ENCODE assay signal across 8 mouse cellular contexts in the genomic region with DNA sequence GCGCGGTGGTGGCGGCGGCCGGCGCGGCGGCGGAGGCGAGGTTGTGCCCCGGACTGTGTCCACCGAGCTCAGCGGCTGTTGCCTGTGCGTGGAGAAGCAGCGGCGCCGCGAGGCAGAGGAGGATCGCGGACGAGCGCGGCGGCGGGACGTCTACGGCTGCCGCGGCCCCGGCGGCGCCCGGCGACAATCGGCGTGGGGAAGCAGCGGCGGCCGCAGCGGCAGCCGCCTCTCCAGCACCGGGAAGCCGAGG. TPM values are rescaled to one million over a fixed set of nuclear protein-coding genes. Genes with fewer than 3 reads are reported as not detected.
DNase-seq lines count a peak whose midpoint lies in the region; ATAC-seq lines count a peak whose summit lies in the region.

TSS of gene Ppp3ca (plus strand) at position 15 of the 250 bp plus-strand sequence.

- 0% methylated on average over 5 of the region's 43 CpGs for WGBS in midbrain, embryonic 16.5 days

- no peaks in the 10 kb centered on the region for H3K27me3 ChIP-seq in midbrain, embryonic 16.5 days (ENCODE audit: control insufficient read depth, insufficient read depth, low read depth, low read length)

- H3K4me1 ChIP-seq in brown adipose tissue, adult 24 weeks (ENCODE audit: control insufficient read depth, insufficient read depth, insufficient read length, low read length) = peaks cover 11% of the 10 kb centered on the region
- peaks cover 27% of the 10 kb centered on the region for H3K4me1 ChIP-seq in midbrain, embryonic 16.5 days (ENCODE audit: control insufficient read depth, insufficient read depth, low read length)

- peak within 1 kb of the TSS; percentile 93 for H3K9ac ChIP-seq in midbrain, embryonic 16.5 days (ENCODE audit: low read depth, low read length)

- DNase-seq in layer of hippocampus, adult 8-10 months (ENCODE audit: low spot score in 2 of 2) = no peak
- no peak for DNase-seq in layer of hippocampus, adult 9-10 months (ENCODE audit: low spot score)
- no peak for DNase-seq in heart, adult 8-10 months (ENCODE audit: low spot score)
- DNase-seq in layer of hippocampus, postnatal 36 days = no peak
- no peak for DNase-seq in MN1 (ENCODE audit: low spot score)

- H3K4me2 ChIP-seq in midbrain, embryonic 16.5 days (ENCODE audit: low read length) = peak within 1 kb of the TSS; percentile 73

- H3K27ac ChIP-seq in brown adipose tissue, adult 24 weeks (replicated peaks; ENCODE audit: low read depth, low read length) = peak within 1 kb of the TSS; percentile 87
- peak within 1 kb of the TSS; percentile 98 for H3K27ac ChIP-seq in midbrain, embryonic 16.5 days (ENCODE audit: low read length)

- H3K9me3 ChIP-seq in midbrain, embryonic 16.5 days (replicated peaks; ENCODE audit: control insufficient read depth, low read length, poor library complexity, severe bottlenecking) = no peaks in the 10 kb centered on the region

- H3K36me3 ChIP-seq in midbrain, embryonic 16.5 days (ENCODE audit: control insufficient read depth, insufficient read depth, low read length) = no peaks in the 10 kb centered on the region

- peak within 1 kb of the TSS; percentile 93 for H3K4me3 ChIP-seq in brown adipose tissue, adult 24 weeks (ENCODE audit: insufficient read depth, low read depth, low read length)
- H3K4me3 ChIP-seq in midbrain, embryonic 16.5 days (ENCODE audit: low read depth, low read length) = peak within 1 kb of the TSS; percentile 87

- no peak for ATAC-seq in midbrain, embryonic 16.5 days
- ATAC-seq in frontal cortex, adult (ENCODE audit: low TSS enrichment) = no peak

RNA-seq across cellular contexts. Expression of gene Ppp3ca, which starts in this region (rescaled TPM):
- 1,000 to 10,000 TPM; 1,034 to 1,177 (median 1,140) TPM for total RNA-seq in layer of hippocampus, adult 8-10 months (2022)
- 21.5 and 29.3 TPM in 2 replicates for polyA plus RNA-seq in brown adipose tissue, adult 24 weeks (2012; ENCODE audit: insufficient read depth, insufficient read length, missing spikeins)
- 10 to 100 TPM; 41.7 to 49.2 (median 43.8) TPM for total RNA-seq in heart, adult 8-10 months (2022)
- 1,000 to 10,000 TPM; 1,278 to 1,345 TPM for total RNA-seq in layer of hippocampus, postnatal 36 days (2021)
- 134 and 146 TPM in 2 replicates for polyA plus RNA-seq in midbrain, embryonic 16.5 days (2015; fragmentation: Nextera tagmentation; extraction: Ambion mirVana)

Comparison
In these comparisons a context has a peak if more than half of its experiments do, and no peak if none do; other contexts are left out.
1. RNA of gene Ppp3ca (total RNA-seq): 1,278 to 1,345 TPM in layer of hippocampus, postnatal 36 days and 1,034 to 1,177 TPM in layer of hippocampus, adult 8-10 months; 41.7 to 49.2 TPM in heart, adult 8-10 months; every median in the first group is over 10 times any median in the second.